Mouse (Mus musculus): ENCODE results near the gene Slc46a3. TPM values are rescaled to one million over a fixed set of nuclear protein-coding genes. Genes with fewer than 3 reads are reported as not detected.
"Not testable (repeated sequence)": the region's sequence is repeated elsewhere in the genome, so short reads cannot be mapped to it uniquely, and the experiment has no call there.

Gene Slc46a3
- total RNA-seq, 2 experiments from 2014 or later, result 10.3 to 13.0 TPM

DNA sequence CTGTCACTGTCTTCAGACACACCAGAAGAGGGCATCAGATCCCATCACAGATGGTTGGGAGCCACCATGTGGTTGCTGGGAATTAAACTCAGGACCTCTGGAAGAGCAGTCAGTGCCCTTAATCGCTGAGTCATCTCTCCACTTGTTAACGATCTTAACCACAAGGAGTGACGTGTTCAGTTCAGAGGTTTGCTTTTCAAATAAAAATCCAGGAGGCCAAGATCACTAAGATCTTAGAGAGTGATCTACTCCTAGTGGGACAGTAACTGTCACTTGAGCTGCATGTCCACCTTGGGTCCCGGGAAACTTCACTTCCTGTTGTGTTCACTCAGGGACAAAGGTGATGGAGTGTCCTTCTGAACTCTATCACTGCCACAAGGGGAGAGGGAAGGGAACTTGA is 1.9 kb upstream of the Slc46a3 start:
- not testable (repeated sequence) for DNase-seq (ENCODE audit: low spot score in 2 of 2)

DNA sequence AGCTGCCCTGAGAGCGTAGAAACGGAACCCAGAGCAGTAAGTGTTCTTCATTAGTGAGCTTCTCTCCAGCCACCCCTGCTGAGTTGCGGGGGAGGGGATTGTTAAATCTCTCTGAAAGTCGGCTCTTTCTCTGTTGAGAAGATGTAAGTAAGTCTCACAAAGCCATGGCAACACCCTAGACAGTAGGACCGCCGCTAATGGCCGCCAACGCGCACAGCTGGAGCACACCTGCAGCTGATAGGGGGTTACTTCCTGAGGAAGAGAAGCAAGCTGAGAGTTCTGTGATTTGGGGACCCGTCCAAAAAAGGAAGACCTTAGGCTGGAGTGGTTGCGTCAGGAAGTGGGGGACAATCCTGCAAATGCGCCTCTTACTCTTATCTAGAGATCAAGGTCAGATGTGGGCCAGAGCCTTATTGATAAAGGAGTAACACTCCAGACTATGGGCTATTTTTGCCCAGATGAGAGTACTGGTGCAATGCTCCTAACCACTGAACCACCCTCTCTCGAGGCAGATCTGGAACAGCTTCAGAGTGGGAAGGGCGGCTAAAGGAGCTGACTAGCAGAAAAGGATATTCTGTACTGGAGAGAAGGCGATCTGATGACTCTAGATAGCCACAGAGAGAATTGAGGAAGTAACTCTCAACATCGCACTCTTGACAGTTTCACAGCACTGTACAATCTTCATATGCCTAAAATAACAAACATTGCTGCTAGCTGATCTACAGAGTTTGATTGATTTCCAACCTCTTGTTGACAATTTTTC is 1.0 kb upstream of the Slc46a3 start:
- no peak for DNase-seq (ENCODE audit: low spot score in 2 of 2)

DNA sequence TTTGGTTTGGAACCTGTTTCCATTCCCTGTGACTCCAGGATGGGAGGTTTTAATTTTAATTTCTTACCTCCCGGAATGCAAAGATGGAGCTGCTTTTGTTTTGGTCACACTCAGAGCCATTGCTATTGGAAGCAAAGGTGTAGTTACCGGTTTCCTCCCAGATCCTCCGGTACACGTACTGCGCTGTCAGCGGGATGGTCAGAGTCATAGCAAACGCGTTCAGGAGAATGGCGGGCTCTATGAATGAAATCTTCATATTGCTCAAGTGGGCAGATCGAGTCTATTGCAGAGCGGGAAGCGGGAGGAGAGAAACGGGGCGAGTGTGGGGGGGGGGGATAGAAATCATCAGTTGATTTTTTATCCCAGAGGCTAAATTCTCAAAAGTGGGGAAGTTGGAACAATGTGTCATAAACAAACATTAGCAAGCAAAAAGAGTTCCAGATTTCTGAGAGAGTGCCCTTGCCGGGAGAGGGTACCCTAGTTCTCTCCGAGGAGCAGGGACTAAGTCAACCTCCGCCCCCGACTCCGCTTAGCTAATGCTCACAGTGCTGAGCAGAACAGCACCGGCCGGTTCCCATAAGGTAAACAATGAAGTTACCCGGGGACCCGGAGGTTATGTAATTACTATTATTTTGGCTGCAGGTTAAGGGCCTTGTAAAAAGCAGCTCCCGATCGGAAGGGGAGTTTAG is 705 bp downstream of the Slc46a3 start:
- no peak for DNase-seq (ENCODE audit: low spot score in 2 of 2)

DNA sequence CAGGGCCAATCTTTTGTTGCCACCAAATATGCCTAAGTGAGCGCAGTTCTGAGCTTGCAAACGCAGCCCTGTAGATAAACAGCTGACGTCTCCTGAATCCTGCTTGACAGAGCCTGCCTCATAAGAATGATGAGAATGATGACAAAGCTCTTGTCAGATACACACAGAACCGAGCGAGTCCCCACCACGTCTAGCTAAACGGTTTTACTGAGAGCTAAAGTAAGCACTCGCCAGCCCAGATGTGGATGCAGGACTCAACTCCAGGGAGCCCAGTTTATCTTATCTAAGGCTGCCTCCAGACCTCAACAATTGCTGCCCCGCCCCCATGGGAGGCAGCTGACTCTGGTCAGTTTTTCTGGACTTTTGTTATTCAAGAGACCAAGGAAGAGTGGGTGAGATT is 1.5 kb downstream of the Slc46a3 start:
- no peak for DNase-seq (ENCODE audit: low spot score in 2 of 2)

DNA sequence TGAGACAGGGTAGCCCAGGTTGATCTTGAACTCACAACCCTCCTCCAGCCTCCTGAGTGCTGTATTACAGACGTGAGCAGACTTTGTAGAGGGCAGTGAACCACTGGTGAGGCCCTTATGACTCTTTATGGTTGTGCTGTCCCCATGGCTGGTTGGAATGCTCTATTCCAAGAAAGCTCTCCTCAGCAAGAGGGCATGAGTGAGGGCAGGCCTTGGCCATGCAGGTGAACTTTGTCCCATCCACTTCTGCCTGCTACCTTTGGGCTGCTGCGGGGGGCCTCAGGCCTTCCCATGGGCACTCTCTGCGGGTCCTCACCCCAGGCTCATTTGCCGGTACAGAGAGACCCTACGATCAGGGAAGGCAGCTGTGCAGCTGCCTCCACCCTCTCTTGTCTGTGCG is 1.9 kb downstream of the Slc46a3 start:
- DNase-seq (ENCODE audit: low spot score in 2 of 2), result no peak

DNA sequence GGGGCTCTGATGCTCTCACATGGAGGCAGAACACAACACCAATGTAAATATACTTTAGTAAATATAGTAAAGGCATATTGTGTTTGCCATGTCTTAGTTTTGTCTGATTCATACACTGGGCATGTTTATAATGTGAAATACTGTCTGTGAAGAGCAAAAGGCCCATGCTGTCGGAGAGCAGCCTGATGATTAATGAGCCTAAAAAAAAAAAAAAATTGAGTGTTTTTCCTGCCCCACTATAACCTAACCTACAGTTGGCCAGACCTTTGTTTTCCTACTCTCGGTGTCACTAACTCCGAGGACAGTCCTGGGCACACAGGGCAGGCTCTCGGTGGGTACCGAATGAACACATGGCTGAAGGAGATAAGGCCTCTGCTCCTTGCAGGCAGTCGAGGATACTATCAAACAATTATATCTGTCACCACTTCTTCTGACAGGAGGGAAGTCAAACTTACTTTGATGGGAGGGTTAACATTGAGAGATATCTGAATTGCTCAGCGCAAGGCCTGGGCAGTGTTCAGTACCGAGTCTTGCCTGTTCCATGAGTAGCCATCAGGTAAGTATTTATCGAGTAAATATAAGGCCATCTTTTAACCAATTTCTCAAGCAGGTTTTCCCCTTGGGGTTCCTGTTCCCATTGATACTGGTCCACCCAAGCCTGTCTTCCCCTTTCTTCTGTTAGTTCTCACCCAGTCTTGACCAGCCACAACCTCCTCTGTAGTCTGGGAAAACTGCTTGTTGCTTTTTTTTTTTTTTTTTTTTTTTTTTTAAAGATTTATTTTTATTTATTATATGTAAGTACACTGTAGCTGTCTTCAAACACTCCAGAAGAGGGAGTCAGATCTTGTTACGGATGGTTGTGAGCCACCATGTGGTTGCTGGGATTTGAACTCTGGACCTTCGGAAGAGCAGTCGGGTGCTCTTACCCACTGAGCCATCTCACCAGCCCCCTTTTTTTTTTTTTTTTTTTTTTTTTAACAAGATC is 6.0 kb downstream of the Slc46a3 start:
- DNase-seq (ENCODE audit: low spot score in 2 of 2), result no peak

DNA sequence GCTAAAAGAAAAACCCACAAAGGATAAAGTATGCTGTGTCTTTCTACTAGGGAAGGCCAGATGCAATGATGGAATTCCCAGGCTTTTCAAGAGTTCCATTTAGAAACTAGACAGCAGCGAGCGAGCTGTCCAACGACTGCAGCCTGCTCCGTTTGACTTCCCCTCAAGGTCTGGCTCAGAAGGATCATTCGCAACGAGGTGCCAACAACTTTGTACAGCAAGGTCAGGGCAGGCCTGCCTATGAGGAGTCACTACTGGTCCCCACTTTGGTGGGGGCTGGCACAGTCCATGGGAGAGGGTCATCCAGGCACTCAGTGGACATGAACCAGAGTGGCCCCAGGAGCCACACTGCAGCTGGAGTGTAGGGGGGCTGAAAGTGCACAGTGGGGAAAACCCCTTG is 11.0 kb downstream of the Slc46a3 start:
- DNase-seq (ENCODE audit: low spot score in 2 of 2), result no peak

DNA sequence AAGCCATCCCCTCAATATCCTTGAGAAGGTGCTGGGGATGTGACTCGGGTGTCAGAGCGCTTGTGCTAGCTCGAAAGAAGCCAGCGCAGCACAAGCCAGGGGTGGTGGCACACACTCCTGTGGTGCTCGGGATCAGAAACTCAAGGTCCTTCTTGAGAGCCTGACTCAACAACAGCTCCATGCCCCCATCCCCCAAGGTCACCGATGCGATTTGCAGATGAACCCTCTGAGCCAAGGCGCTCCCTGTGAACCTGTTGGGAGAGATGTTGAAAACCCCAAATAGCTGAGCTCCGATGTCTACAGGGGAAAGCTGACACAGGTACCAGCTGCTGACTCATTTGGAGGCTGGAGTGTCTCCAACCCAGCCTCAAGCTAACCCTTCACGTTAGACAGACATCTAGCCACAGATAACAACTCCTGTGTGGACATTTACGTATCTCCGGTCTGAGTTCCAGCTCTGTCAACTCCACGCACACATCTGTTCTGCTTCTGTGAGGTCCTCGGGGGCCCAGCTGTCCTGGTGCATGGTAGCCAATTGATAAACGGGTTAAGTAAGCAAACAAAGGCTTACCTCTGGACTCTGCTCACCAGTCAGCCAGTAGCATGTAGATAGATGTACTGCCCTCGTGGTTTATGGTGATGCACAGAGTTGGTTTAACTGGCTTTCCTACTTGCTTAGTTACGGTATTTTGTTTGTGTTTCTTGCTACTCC is 14.5 kb downstream of the Slc46a3 start:
- no peak for DNase-seq (ENCODE audit: low spot score in 2 of 2)

DNA sequence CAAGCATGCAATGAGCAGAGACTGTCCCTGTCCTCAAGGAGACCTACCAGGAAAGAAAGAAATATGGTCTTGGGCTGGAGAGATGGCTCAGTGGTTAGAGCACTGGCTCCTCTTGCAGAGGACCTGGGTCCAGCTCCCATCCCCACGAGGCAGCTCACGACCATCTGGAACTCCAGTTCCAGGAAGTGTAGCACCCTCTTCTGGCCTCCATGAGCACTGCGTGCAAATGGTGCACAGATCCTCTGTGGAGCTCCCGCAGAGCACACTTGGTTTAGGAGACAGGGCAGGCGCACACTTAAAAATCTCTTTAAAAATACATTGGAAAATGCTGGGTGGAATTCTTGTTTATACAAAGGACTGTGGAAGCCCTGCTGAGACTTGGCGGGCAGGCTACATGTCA is 17.1 kb downstream of the Slc46a3 start:
- no peak for DNase-seq (ENCODE audit: low spot score in 2 of 2)

DNA sequence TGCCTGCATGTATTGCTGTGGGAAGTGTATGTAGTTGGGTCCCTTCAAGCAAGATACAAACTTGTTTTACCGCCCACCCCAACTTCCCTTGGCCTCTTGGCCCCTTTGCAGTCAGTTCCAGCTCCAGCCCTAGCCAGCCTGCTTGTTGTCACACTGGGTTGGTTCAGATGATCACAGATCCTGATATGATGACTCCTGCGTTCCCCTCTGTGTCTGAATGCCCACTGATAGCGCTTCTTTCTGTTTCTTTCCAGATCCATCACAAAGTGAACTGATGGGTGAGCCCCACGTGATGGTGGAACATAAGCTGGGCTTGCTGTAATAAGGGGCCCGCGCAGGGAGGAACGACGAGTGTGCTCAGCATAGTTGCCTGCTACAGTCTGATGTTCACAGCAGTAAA is 19.4 kb downstream of the Slc46a3 start:
- no peak for DNase-seq (ENCODE audit: low spot score in 2 of 2)

DNA sequence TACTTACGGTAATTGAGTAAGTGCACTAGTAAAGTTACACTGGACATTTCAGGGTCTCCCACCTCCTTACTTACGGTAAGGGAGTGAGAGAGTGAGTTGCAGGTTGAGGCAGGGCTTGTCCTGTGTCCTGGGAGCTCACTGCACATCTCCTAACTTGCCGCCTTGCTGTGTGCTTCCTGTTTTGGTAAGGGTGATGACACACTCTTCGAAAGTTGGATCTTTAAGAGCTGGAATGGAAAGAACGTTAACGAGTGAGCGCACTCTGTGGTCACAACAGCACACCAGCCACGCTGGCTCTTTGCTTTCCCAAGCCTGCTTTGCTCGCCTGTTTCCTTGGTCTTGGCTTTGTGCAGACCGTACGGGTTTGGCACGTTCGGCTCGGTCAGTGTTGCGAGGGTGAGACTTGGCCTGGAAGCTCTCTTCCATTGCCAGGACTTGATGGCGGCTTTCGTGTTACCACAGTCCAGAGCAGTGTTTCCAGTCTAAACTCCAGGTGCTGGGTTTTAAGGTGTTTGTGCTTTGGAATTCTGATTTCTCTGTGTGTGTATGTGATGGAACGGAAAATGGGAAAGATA is 20.0 kb downstream of the Slc46a3 start:
- DNase-seq (ENCODE audit: low spot score in 2 of 2), result no peak

DNA sequence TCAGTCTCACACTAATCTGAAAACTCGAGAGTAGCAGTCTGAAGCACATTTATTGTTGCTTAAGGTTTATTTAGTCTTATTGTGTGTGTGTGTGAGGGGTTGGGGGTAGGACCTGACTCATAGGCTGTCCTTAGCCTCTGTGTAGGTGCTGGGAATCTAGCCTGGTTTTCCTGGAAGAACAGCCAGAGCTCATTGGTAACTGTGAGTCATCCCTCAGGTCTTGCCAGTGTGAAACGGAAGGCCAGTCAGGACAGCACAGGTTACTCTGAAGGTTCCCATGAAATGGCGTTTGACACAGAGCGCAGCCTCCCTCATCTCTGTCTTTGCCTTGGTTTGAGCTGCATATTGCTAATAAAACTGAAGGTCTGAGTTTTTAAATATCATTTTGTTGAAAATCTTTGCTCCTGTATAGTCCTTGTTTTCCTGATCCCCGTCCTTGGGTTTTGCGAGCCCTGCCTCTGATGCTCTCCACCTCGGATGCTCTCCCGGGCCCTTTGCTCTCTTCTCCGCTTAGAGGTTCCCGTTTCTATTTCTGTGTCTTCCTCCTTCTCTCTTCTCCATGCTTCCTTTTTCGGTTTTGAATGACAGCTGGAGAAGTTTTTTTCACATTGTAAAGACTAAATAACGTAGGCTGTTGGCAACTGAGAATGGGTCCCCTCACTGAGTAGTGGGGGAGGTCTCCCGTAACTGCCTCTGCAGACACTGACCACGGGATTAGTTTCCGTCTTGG is 23.4 kb downstream of the Slc46a3 start:
- DNase-seq (ENCODE audit: low spot score in 2 of 2), result no peak

DNA sequence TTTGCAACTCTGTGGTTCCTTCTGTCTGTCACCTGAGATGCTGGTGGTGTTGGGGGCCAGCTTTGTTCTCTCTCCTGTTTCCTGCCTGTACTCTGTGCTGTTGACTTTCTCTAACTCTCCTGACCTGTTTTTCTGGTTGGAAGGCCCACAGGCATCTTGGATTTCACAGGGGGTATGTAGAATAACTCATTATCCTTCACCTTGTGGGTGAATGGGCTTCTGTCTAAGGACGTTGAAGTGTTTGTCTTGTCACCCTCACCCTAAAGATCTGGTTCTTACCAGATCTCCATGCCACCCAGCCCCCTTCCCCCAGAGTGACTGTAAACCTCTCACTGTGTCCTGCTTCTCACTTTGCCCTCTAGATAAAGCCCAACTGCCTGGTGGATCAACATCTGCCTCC is 24.3 kb downstream of the Slc46a3 start:
- no peak for DNase-seq (ENCODE audit: low spot score in 2 of 2)

DNA sequence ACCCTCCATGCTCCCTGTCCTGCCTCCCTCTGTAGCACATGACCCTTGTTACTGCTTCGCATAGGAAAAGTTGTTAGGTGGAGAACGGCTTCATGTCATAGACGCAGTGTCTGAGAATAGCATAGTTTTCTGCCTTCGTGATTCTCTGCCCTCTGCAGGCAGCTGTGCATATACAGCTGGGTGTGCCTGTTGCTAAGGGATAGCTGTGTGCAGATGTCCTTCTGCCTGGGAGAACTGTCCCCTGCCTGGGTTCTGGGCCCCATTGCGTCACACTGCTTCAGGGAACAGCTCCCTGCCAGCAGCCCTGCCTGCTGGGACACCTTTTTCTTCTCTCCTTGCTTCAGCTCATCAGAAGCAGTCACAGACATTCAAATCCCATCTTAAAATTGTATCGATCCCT is 25.0 kb downstream of the Slc46a3 start:
- no peak for DNase-seq (ENCODE audit: low spot score in 2 of 2)

DNA sequence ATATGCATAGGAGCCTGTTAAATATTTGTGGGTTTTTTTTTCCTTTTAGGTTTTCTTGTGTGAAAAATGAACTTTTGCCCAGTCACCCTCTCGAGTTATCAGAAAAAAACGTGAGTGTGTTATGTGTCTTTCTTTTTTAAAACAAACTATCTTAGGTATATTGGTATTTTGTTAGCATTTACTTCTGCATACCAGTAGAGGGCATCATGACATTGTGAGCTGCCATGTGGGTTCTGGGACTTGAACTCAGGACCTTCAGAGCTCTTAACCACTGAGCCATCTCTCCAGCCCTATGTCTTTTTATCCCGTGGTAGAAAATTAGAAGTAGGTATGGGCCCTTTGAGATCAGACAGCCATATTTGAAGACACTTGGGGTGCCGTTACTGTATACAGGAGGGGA is 25.9 kb downstream of the Slc46a3 start:
- DNase-seq (ENCODE audit: low spot score in 2 of 2), result no peak

DNA sequence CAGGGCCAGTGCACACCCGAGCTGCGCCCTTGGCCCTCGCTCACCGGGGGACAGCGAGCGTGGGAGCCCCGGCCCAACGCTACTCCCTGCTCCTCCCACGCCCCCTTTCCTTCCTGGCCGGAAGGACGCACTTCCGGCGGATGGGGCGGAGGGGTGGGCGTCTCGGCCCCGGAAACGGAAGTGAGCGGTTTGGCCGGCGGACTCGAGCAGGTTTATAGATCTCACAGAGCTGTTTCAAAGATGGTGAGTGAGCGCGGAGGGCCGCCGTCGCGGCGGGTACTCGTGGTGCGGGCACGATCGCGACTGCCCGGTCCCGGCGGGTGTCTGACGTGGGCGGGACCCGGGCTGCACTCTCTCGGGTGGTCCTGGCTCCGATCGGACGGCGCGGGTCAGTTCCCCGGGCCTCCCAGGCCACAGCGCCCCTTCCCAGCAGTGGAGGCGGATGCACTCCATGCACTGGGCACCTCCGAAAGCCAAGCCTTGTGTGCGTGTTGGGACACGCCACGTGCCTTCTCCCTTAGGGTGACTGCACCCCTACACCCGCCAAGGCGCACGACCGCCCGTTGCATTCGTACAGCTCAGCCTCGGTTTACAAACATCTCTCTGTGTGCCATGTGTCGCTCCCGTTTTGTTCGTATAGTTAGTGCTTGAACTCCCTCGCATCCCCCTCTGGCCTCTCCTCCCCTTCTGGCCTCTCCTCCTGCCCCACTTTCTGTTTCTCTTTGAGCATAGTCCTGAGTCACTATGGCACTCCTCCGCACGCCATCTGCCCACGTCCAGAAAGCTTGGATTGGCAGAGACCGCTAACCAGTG is 34.0 kb downstream of the Slc46a3 start, which contains the start of gene Pomp:
Gene Pomp (plus strand): TSS at position 13 of the 813 bp plus-strand sequence.
- DNase-seq (ENCODE audit: low spot score in 2 of 2), result peak; percentile 89 to 90

DNA sequence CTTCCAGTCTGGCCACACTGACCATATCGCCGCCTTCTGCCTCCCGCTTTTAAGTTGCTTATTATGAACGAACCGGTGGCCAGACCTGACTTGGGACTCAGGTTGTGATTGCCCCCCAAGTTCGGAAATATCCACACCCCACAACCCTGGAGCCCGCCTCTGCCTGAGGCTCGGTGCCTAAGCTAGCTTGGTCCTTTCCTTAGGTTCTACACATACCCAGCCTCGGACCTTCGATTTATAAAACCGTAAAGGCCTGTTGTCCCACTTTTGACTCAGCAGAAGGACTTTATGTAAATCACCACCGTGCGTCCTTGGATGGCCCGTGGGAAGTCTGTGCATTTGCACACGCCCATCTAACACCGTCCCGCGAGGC is 34.6 kb downstream of the Slc46a3 start:
- DNase-seq (ENCODE audit: low spot score in 2 of 2), result no peak

DNA sequence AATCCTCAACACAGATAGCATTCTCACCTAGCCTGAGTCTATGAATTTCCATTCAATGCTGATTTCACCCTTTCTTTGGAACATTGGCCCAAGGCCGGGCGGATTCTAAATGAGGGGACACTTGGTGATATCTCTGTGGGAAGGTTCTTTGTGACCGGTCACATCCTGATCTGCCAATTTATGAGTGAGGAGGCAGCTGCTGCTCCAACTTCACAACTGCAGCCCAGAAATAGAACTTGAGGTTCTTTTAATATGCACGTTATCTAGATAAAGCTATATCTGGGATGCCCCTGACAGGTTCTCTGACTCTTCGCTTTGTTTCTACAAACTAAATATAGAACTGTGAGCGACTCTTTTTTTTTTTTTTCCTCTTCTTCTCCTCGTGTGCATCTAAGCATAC is 44.4 kb downstream of the Slc46a3 start:
- DNase-seq (ENCODE audit: low spot score in 2 of 2), result no peak
